Mouse (Mus musculus): ENCODE results near the gene Polr3f. TPM values are rescaled to one million over a fixed set of nuclear protein-coding genes. Genes with fewer than 3 reads are reported as not detected.
A peak's percentile ranks its signal among the peaks of the same experiment; 100 is the strongest.

Gene Polr3f
- total and polyA plus RNA-seq, 2 experiments from 2014 or later, result 20.2 to 39.0 TPM

DNA sequence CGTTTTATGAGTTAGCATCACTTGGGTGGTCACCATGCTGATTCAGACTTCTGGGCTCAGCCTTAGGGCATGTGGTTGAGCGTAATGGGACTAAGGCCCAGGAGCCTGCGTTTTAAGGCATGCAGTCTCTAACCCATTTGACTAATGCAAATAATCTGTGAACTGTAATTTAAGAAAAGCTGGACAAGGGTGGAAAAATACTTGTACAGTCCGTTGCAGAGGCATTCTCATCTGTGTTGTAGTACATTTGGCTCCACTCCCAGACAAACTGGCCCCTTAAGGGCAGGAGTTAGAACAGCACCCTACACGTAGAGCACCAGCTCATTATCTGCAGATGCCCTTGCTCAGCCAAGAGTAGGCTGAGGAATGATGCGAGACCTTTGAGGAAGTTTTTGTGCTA lies 17.1 kb downstream of the Polr3f start:
- H3K4me2 ChIP-seq (ENCODE audit: low read depth), result no peak overlapping the region
- H3K36me3 ChIP-seq (ENCODE audit: insufficient read depth), result peaks cover 36% of the 10 kb centered on the region
- H3K4me3 ChIP-seq (ENCODE audit: low read depth, low read length), result no peak overlapping the region
- no peak overlapping the region for H3K9ac ChIP-seq
- ATAC-seq, result no peak
- H3K9me3 ChIP-seq (ENCODE audit: low read length), result no peaks in the 10 kb centered on the region
- H3K27ac ChIP-seq (ENCODE audit: low read depth, low read length), result no peak overlapping the region
- TF ChIP-seq CTCF (IDR thresholded peaks at IDR 0.05; ENCODE audit: low read depth), result no peak
- H3K27me3 ChIP-seq (ENCODE audit: insufficient read depth, low read length), result no peaks in the 10 kb centered on the region
- WGBS, result 69% methylated on average over 6 of the region's 6 CpGs
- H3K4me1 ChIP-seq (ENCODE audit: insufficient read depth), result no peaks in the 10 kb centered on the region
- no peak for DNase-seq

- Histone ChIP-seq H3K9me3 (ENCODE audit: low read length) (no peaks in the 10 kb centered on the region), H3K27me3 (ENCODE audit: insufficient read depth, low read length) (no peaks in the 10 kb centered on the region), H3K9ac (no peak overlapping the region), H3K27ac (ENCODE audit: low read depth, low read length) (no peak overlapping the region), H3K4me3 (ENCODE audit: low read depth, low read length) (no peak overlapping the region), H3K36me3 (ENCODE audit: insufficient read depth) (peaks cover 33% of the 10 kb centered on the region), H3K4me2 (ENCODE audit: low read depth) (no peak overlapping the region), H3K4me1 (ENCODE audit: insufficient read depth) (peaks cover 3% of the 10 kb centered on the region; the same call in 1 of the 2 replicates)
- 84% methylated on average over 2 of the region's 2 CpGs for WGBS
- ATAC-seq (no peak), DNase-seq (no peak)
- no peak for TF ChIP-seq CTCF (IDR thresholded peaks at IDR 0.05; ENCODE audit: low read depth)
Observed at GRCm38 (mm10) chr2:144545061-144545460, 17.5 kb downstream of the Polr3f start.

- no peak for TF ChIP-seq CTCF (IDR thresholded peaks at IDR 0.05; ENCODE audit: low read depth)
- peaks cover 3% of the 10 kb centered on the region; the same call in 1 of the 2 replicates for H3K4me1 ChIP-seq (ENCODE audit: insufficient read depth)
- DNase-seq (no peak), ATAC-seq (no peak)
- H3K9ac ChIP-seq, result no peak overlapping the region
- peaks cover 33% of the 10 kb centered on the region for H3K36me3 ChIP-seq (ENCODE audit: insufficient read depth)
- no peak overlapping the region for H3K27ac ChIP-seq (ENCODE audit: low read depth, low read length)
- no peak overlapping the region for H3K4me2 ChIP-seq (ENCODE audit: low read depth)
- no peak overlapping the region for H3K4me3 ChIP-seq (ENCODE audit: low read depth, low read length)
- no peaks in the 10 kb centered on the region for H3K27me3 ChIP-seq (ENCODE audit: insufficient read depth, low read length)
- H3K9me3 ChIP-seq (ENCODE audit: low read length), result no peaks in the 10 kb centered on the region
- 50% methylated on average over 1 of the region's 1 CpGs for WGBS
Observed at GRCm38 (mm10) chr2:144545481-144545880, 18.0 kb downstream of the Polr3f start.

DNA sequence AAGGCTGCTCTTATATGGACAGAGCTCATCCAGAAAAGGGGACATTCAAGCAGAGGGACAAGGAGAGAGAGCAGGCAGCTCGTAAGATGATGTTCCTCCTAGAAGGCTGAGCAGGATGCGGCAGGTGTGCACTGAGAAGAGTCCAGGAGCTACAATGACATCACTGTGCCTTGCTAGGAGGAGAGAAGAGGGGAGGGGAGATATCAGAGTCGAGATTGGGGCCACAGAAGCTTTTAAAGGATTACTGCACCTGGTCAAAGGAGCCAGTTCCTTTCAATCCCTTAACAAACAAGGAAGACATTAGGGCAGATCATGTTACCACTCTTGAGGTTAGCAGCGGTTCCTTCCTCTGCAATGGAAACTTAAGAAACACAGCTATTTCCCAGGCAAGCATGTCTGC lies 20.0 kb downstream of the Polr3f start:
- WGBS, result 82% methylated on average over 4 of the region's 4 CpGs
- no peak for TF ChIP-seq CTCF (IDR thresholded peaks at IDR 0.05; ENCODE audit: low read depth)
- H3K9me3 ChIP-seq (ENCODE audit: low read length), result no peaks in the 10 kb centered on the region
- no peak overlapping the region for H3K27ac ChIP-seq (ENCODE audit: low read depth, low read length)
- H3K4me2 ChIP-seq (ENCODE audit: low read depth), result no peak overlapping the region
- no peak overlapping the region for H3K4me3 ChIP-seq (ENCODE audit: low read depth, low read length)
- peaks cover 3% of the 10 kb centered on the region; the same call in 1 of the 2 replicates for H3K4me1 ChIP-seq (ENCODE audit: insufficient read depth)
- no peaks in the 10 kb centered on the region for H3K27me3 ChIP-seq (ENCODE audit: insufficient read depth, low read length)
- DNase-seq, result no peak
- H3K36me3 ChIP-seq (ENCODE audit: insufficient read depth), result peaks cover 30% of the 10 kb centered on the region
- no peak for ATAC-seq
- H3K9ac ChIP-seq, result no peak overlapping the region

- 0% methylated on average over 17 of the region's 17 CpGs for WGBS
- ATAC-seq, result peak; percentile 97
Observed at GRCm38 (mm10) chr2:144550529-144550928, 23.0 kb downstream of the Polr3f start, which contains the start of gene Rbbp9. Gene Rbbp9, minus strand, starts transcription at chr2:144550869.

DNA sequence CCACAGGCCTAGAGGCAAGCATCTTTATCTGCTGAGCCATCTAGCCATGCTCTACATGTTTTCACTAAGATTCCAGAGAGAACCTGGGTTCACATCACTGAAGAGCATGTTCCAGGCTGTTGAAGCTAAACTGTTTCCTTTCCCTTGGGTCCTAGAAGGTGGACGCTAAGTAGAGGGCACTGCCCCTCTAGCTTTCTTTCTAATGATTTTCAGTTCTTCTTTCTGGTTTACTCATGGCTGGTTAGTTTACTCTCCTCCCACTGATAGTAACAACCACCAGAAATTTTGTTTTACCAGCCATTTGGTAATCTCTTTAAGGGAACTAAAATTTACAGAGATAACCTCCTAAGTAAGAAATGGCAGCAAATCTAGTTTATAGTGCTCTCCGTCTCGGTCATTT lies 26.4 kb downstream of the Polr3f start:
- H3K27ac ChIP-seq (ENCODE audit: low read depth, low read length), result no peak overlapping the region
- peaks cover under 1% of the 10 kb centered on the region; the same call in 1 of the 2 replicates for H3K36me3 ChIP-seq (ENCODE audit: insufficient read depth)
- no peaks in the 10 kb centered on the region for H3K27me3 ChIP-seq (ENCODE audit: insufficient read depth, low read length)
- WGBS, result 92% methylated on average over 3 of the region's 3 CpGs
- H3K4me1 ChIP-seq (ENCODE audit: insufficient read depth), result peaks cover 13% of the 10 kb centered on the region
- no peak overlapping the region for H3K9ac ChIP-seq
- ATAC-seq (no peak), DNase-seq (no peak)
- H3K4me2 ChIP-seq (ENCODE audit: low read depth), result no peak overlapping the region
- no peaks in the 10 kb centered on the region for H3K9me3 ChIP-seq (ENCODE audit: low read length)
- H3K4me3 ChIP-seq (ENCODE audit: low read depth, low read length), result no peak overlapping the region
- no peak for TF ChIP-seq CTCF (IDR thresholded peaks at IDR 0.05; ENCODE audit: low read depth)

More at GRCm38 (mm10) chr2:144550529-144550928, 23.0 kb downstream of the Polr3f start, which contains the start of gene Rbbp9:
- Histone ChIP-seq H3K4me2 (ENCODE audit: low read depth) (peak within 1 kb of the TSS; percentile 54), H3K27ac (ENCODE audit: low read depth, low read length) (peak within 1 kb of the TSS; percentile 71), H3K9ac (peak within 1 kb of the TSS; percentile 77), H3K9me3 (ENCODE audit: low read length) (no peaks in the 10 kb centered on the region), H3K4me3 (ENCODE audit: low read depth, low read length) (peak within 1 kb of the TSS; percentile 60), H3K36me3 (ENCODE audit: insufficient read depth) (peaks cover 8% of the 10 kb centered on the region; the same call in 1 of the 2 replicates), H3K27me3 (ENCODE audit: insufficient read depth, low read length) (no peaks in the 10 kb centered on the region), H3K4me1 (ENCODE audit: insufficient read depth) (peaks cover 7% of the 10 kb centered on the region)
- peak; percentile 81 for DNase-seq
- no peak for TF ChIP-seq CTCF (IDR thresholded peaks at IDR 0.05; ENCODE audit: low read depth)

GRCm38 (mm10) chr2:144555286-144555819 lies 27.8 kb downstream of the Polr3f start:
- H3K27me3 ChIP-seq (ENCODE audit: insufficient read depth, low read length), result no peaks in the 10 kb centered on the region
- ATAC-seq (no peak), DNase-seq (no peak)
- peaks cover 3% of the 10 kb centered on the region; the same call in 1 of the 2 replicates for H3K36me3 ChIP-seq (ENCODE audit: insufficient read depth)
- H3K4me1 ChIP-seq (ENCODE audit: insufficient read depth), result peaks cover 10% of the 10 kb centered on the region
- TF ChIP-seq CTCF (IDR thresholded peaks at IDR 0.05; ENCODE audit: low read depth), result no peak
- peak overlapping the region; percentile 70 for H3K4me2 ChIP-seq (ENCODE audit: low read depth)
- H3K27ac ChIP-seq (ENCODE audit: low read depth, low read length), result peak overlapping the region; percentile 72
- peak overlapping the region; percentile 79 for H3K4me3 ChIP-seq (ENCODE audit: low read depth, low read length)
- 4% methylated on average over 14 of the region's 14 CpGs for WGBS
- no peaks in the 10 kb centered on the region for H3K9me3 ChIP-seq (ENCODE audit: low read length)
- H3K9ac ChIP-seq, result peak overlapping the region; percentile 59
